Comparison of ENCODE assay signal across 23 mouse cellular contexts in genomic region chr11:43919492-43920055, GRCm38 (mm10). TPM values are rescaled to one million over a fixed set of nuclear protein-coding genes. Genes with fewer than 3 reads are reported as not detected.
DNase-seq lines count a peak whose midpoint lies in the region; ATAC-seq and TF ChIP-seq lines count a peak whose summit lies in the region.
"Had no signal": no experiment of that assay in that cellular context is flagged by ENCODE, and none has a peak within 500 bp of the region (broad histone marks: within the 10 kb centered on the region; RNA-seq: fewer than 3 reads in every experiment).

No protein-coding gene starts in this region.

- H3K27me3 ChIP-seq in stomach, postnatal 0 days (ENCODE audit: control insufficient read depth, insufficient read depth, low read length), result no peaks in the 10 kb centered on the region
- H3K27me3 ChIP-seq: embryonic facial prominence, embryonic 15.5 days; intestine, embryonic 15.5 days; limb, embryonic 13.5 days; liver, embryonic 15.5 days; megakaryocyte, embryonic 14.5 days; stomach, embryonic 15.5 days had no signal

- no peaks in the 10 kb centered on the region; the same call in 1 of the 2 replicates for H3K4me1 ChIP-seq in stomach, postnatal 0 days (replicated peaks; ENCODE audit: control insufficient read depth, insufficient read depth)
- H3K4me1 ChIP-seq: embryonic facial prominence, embryonic 15.5 days; intestine, embryonic 15.5 days; megakaryocyte, embryonic 14.5 days; stomach, embryonic 15.5 days had no signal

- no peak overlapping the region for H3K4me2 ChIP-seq in stomach, postnatal 0 days (replicated peaks; ENCODE audit: low read depth)
- H3K4me2 ChIP-seq: embryonic facial prominence, embryonic 15.5 days; hindbrain, embryonic 14.5 days; intestine, embryonic 15.5 days; limb, embryonic 13.5 days; liver, embryonic 15.5 days; stomach, embryonic 15.5 days had no signal

- ATAC-seq in stomach, postnatal 0 days (ENCODE audit: low FRiP score, low TSS enrichment), result no peak
- ATAC-seq: forebrain, embryonic 14.5 days; intestine, embryonic 15.5 days; midbrain, embryonic 16.5 days had no signal

- 53% methylated on average over 7 of the region's 7 CpGs for WGBS in stomach, postnatal 0 days

- TF ChIP-seq CTCF in stomach, postnatal 0 days (IDR thresholded peaks at IDR 0.05; ENCODE audit: low read depth), result no peak

- DNase-seq in adrenal gland, postnatal 10 days, result peak; percentile 7
- no peak for DNase-seq in adrenal gland, adult 18-20 months (ENCODE audit: low spot score in 2 of 2)
- DNase-seq in heart, postnatal 25 days (ENCODE audit: low spot score), result peak; percentile 10
- no peak for DNase-seq in heart, adult 8-10 months (ENCODE audit: low spot score)
- peak; percentile 70 for DNase-seq in NIH3T3 (ENCODE audit: low read depth)
- peak; percentile 48 for DNase-seq in gastrocnemius, postnatal 25 days
- DNase-seq in stomach, postnatal 0 days (ENCODE audit: low spot score), result no peak
- no peak for DNase-seq in spleen, adult 18-20 months
- DNase-seq: B cell, adult 2 months; cerebellum, postnatal 10 days; embryo, embryonic 11 days; kidney, postnatal 4 days; lung, postnatal 14 days; thymus, postnatal 14 days had no signal

- no peak overlapping the region for H3K9ac ChIP-seq in stomach, postnatal 0 days (ENCODE audit: low read length)
- H3K9ac ChIP-seq: embryonic facial prominence, embryonic 15.5 days; hindbrain, embryonic 14.5 days; intestine, embryonic 15.5 days; limb, embryonic 13.5 days; liver, embryonic 15.5 days; stomach, embryonic 15.5 days had no signal

- intact Hi-C loops in heart, postnatal 25 days (cut with DNase I), result no loop called here

- H3K27ac ChIP-seq in stomach, postnatal 0 days (replicated peaks), result no peak overlapping the region
- H3K27ac ChIP-seq: embryonic facial prominence, embryonic 15.5 days; hindbrain, embryonic 14.5 days; intestine, embryonic 15.5 days; limb, embryonic 13.5 days; liver, embryonic 15.5 days; stomach, embryonic 15.5 days had no signal

- H3K4me3 ChIP-seq in stomach, postnatal 0 days (ENCODE audit: low read depth, low read length), result no peak overlapping the region
- H3K4me3 ChIP-seq: embryonic facial prominence, embryonic 15.5 days; intestine, embryonic 15.5 days; limb, embryonic 13.5 days; liver, embryonic 15.5 days; megakaryocyte, embryonic 14.5 days; stomach, embryonic 15.5 days had no signal

- H3K9me3 ChIP-seq in stomach, postnatal 0 days (ENCODE audit: control insufficient read depth, low read length), result no peaks in the 10 kb centered on the region
- H3K9me3 ChIP-seq: embryonic facial prominence, embryonic 15.5 days; intestine, embryonic 15.5 days; limb, embryonic 13.5 days; liver, embryonic 15.5 days; megakaryocyte, embryonic 14.5 days; stomach, embryonic 15.5 days had no signal

- no peaks in the 10 kb centered on the region for H3K36me3 ChIP-seq in stomach, postnatal 0 days (ENCODE audit: control insufficient read depth, insufficient read depth, low read length)
- H3K36me3 ChIP-seq: embryonic facial prominence, embryonic 15.5 days; intestine, embryonic 15.5 days; limb, embryonic 13.5 days; liver, embryonic 15.5 days; stomach, embryonic 15.5 days had no signal

- TF ChIP-seq EP300 in stomach, postnatal 0 days (optimal IDR thresholded peaks at IDR 0.05), result no peak

RNA-seq across cellular contexts. Expression of gene Adra1b, which starts 18.6 kb away (rescaled TPM):
- 1 to 10 TPM; 3.7 to 7.3 TPM for total RNA-seq in adrenal gland, postnatal 10 days (2021)
- total RNA-seq in adrenal gland, adult 18-20 months (2021), result 1 to 10 TPM; 1.8 to 2.9 TPM
- 10 to 100 TPM; 48.0 to 53.7 TPM for total RNA-seq in heart, postnatal 25 days (2021)
- 10 to 100 TPM; 37.6 to 48.8 (median 44.3) TPM for total RNA-seq in heart, adult 8-10 months (2022)
- under 1 TPM; 0.20 to 0.70 TPM for total RNA-seq in gastrocnemius, postnatal 25 days (2021)
- 0.10 TPM in 2 replicates for polyA plus RNA-seq in stomach, postnatal 0 days (2015; fragmentation: Nextera tagmentation; extraction: Ambion mirVana)

Comparison
In these comparisons a context has a peak if more than half of its experiments do, and no peak if none do; other contexts are left out.
1. DNase-seq: peak in adrenal gland, postnatal 10 days (single experiment), heart, postnatal 25 days (single experiment), NIH3T3 (single experiment) and gastrocnemius, postnatal 25 days (single experiment); none in adrenal gland, adult 18-20 months (0 of 2), heart, adult 8-10 months (single experiment), stomach, postnatal 0 days (single experiment) and spleen, adult 18-20 months (0 of 2).
2. RNA of gene Adra1b, which starts 18.6 kb away (total RNA-seq): 48.0 to 53.7 TPM in heart, postnatal 25 days and 37.6 to 48.8 TPM in heart, adult 8-10 months; 3.7 to 7.3 TPM in adrenal gland, postnatal 10 days, 1.8 to 2.9 TPM in adrenal gland, adult 18-20 months and 0.20 to 0.70 TPM in gastrocnemius, postnatal 25 days; every median in the first group is over 4 times any median in the second.